ENCODE assay signal across 19 mouse cellular contexts in genomic region chr2:71966737-71967136, GRCm38 (mm10). TPM values are rescaled to one million over a fixed set of nuclear protein-coding genes. Genes with fewer than 3 reads are reported as not detected.
DNase-seq lines count a peak whose midpoint lies in the region; ATAC-seq and TF ChIP-seq lines count a peak whose summit lies in the region.
"Had no signal": no experiment of that assay in that cellular context is flagged by ENCODE, and none has a peak within 500 bp of the region (broad histone marks: within the 10 kb centered on the region; RNA-seq: fewer than 3 reads in every experiment).

No protein-coding gene starts in this region.

- no peaks in the 10 kb centered on the region for H3K4me1 ChIP-seq in hindbrain, postnatal 0 days (ENCODE audit: insufficient read depth, low read length)
- H3K4me1 ChIP-seq in hindbrain, embryonic 13.5 days (replicated peaks) = 0 out of 2 replicates have a peak, but pooled peaks cover 4% of the 10 kb centered on the region
- H3K4me1 ChIP-seq: heart, embryonic 13.5 days; hindbrain, embryonic 10.5 days had no signal

- no peak for TF ChIP-seq CTCF in hindbrain, postnatal 0 days (IDR thresholded peaks at IDR 0.05; ENCODE audit: low read depth)

- no peaks in the 10 kb centered on the region for H3K9me3 ChIP-seq in hindbrain, postnatal 0 days (ENCODE audit: low read length)
- H3K9me3 ChIP-seq in hindbrain, embryonic 13.5 days = no peaks in the 10 kb centered on the region
- H3K9me3 ChIP-seq: forebrain, embryonic 12.5 days; heart, embryonic 13.5 days; hindbrain, embryonic 10.5 days had no signal

- H3K27me3 ChIP-seq in hindbrain, postnatal 0 days (ENCODE audit: insufficient read depth, low read length) = no peaks in the 10 kb centered on the region
- no peaks in the 10 kb centered on the region for H3K27me3 ChIP-seq in hindbrain, embryonic 13.5 days
- H3K27me3 ChIP-seq: forebrain, embryonic 12.5 days had no signal

- peak; percentile 43; the same call in 1 of the 2 replicates for ATAC-seq in hindbrain, postnatal 0 days
- no peak for ATAC-seq in hindbrain, embryonic 13.5 days (ENCODE audit: low FRiP score)
- no peak for ATAC-seq in CD4-positive, CD25-positive, alpha-beta regulatory T cell, adult 4 months
- ATAC-seq in erythroblast, adult 5-6 weeks (replicated peaks; ENCODE audit: low FRiP score, poor library complexity, severe bottlenecking) = no peak
- ATAC-seq: activated CD4-positive, CD25-positive, alpha-beta regulatory T cell, adult 4 months had no signal

- no peak overlapping the region for H3K4me3 ChIP-seq in hindbrain, postnatal 0 days (ENCODE audit: low read length)
- H3K4me3 ChIP-seq in hindbrain, embryonic 13.5 days = no peak overlapping the region
- H3K4me3 ChIP-seq: forebrain, embryonic 12.5 days; heart, embryonic 13.5 days; hindbrain, embryonic 10.5 days had no signal

- no peak overlapping the region for H3K27ac ChIP-seq in hindbrain, postnatal 0 days
- no peak overlapping the region for H3K27ac ChIP-seq in hindbrain, embryonic 13.5 days
- H3K27ac ChIP-seq: forebrain, embryonic 12.5 days; heart, embryonic 13.5 days; hindbrain, embryonic 10.5 days; liver, embryonic 14.5 days had no signal

- 52% methylated on average over 4 of the region's 4 CpGs for WGBS in hindbrain, postnatal 0 days
- 62% methylated on average over 4 of the region's 4 CpGs for WGBS in hindbrain, embryonic 13.5 days

- H3K4me2 ChIP-seq in hindbrain, postnatal 0 days (ENCODE audit: low read depth, low read length) = no peak overlapping the region
- H3K4me2 ChIP-seq in hindbrain, embryonic 13.5 days = no peak overlapping the region
- H3K4me2 ChIP-seq: forebrain, embryonic 12.5 days; heart, embryonic 13.5 days had no signal

- H3K9ac ChIP-seq in hindbrain, postnatal 0 days (replicated peaks; ENCODE audit: low read length) = no peak overlapping the region
- H3K9ac ChIP-seq in hindbrain, embryonic 13.5 days = no peak overlapping the region
- H3K9ac ChIP-seq: forebrain, embryonic 12.5 days; heart, embryonic 13.5 days; liver, embryonic 14.5 days had no signal

- H3K36me3 ChIP-seq in hindbrain, postnatal 0 days (ENCODE audit: insufficient read depth, low read length) = no peaks in the 10 kb centered on the region
- H3K36me3 ChIP-seq in hindbrain, embryonic 13.5 days = no peaks in the 10 kb centered on the region
- H3K36me3 ChIP-seq: forebrain, embryonic 12.5 days; heart, embryonic 13.5 days; hindbrain, embryonic 10.5 days had no signal

- DNase-seq in hindbrain, postnatal 0 days (ENCODE audit: low spot score) = no peak
- peak; percentile 31 for DNase-seq in lung, postnatal 10 days
- DNase-seq in lung, postnatal 14 days = no peak
- peak; percentile 24 for DNase-seq in hindlimb bud, embryonic 11.5 days (ENCODE audit: extremely low spot score, low read depth, low spot score)
- peak; percentile 24 for DNase-seq in yolk sac, embryonic 10.5 days (ENCODE audit: low spot score)
- DNase-seq: cerebellum, adult 2 months; gastrocnemius, postnatal 10 days; kidney, postnatal 14 days; layer of hippocampus, postnatal 36 days; right cerebral cortex, adult 18-20 months had no signal

RNA-seq across cellular contexts. Expression of gene Rapgef4, which starts 14.3 kb away (rescaled TPM):
- 55.2 and 104 TPM in 2 replicates for total RNA-seq in hindbrain, postnatal 0 days (2014; rRNA removed)
- 42.5 and 47.3 TPM in 2 replicates for polyA plus RNA-seq in hindbrain, postnatal 0 days (2015; fragmentation: Nextera tagmentation; extraction: Ambion mirVana)
- polyA plus RNA-seq in hindbrain, embryonic 13.5 days (2015; fragmentation: Nextera tagmentation; extraction: Ambion mirVana) = 16.7 and 17.8 TPM in 2 replicates
- 1 to 10 TPM; 4.0 to 8.2 TPM for polyA plus RNA-seq in CD4-positive, CD25-positive, alpha-beta regulatory T cell, adult 4 months (2017; shearing (Covaris generic))
- total RNA-seq in erythroblast, adult 5-6 weeks (2015; ENCODE audit: low replicate concordance) = 4.8 TPM in 1 of 2 replicates, not detected in the other
- not detected in 2 replicates for total RNA-seq in erythroblast, adult 5-6 weeks (2017; ENCODE audit: low replicate concordance)
- total RNA-seq: MEL had no signal

Comparison
In these comparisons a context has a peak if more than half of its experiments do, and no peak if none do; other contexts are left out.
1. DNase-seq: peak in lung, postnatal 10 days (single experiment), hindlimb bud, embryonic 11.5 days (single experiment) and yolk sac, embryonic 10.5 days (single experiment); none in hindbrain, postnatal 0 days (single experiment) and lung, postnatal 14 days (single experiment).